Mouse (Mus musculus) gonadal fat pad, adult 2 months (tissue): ENCODE results near the gene Qser1. TPM values are rescaled to one million over a fixed set of nuclear protein-coding genes. Genes with fewer than 3 reads are reported as not detected.
"Not testable (repeated sequence)": the region's sequence is repeated elsewhere in the genome, so short reads cannot be mapped to it uniquely, and the experiment has no call there.

ENCODE experiments used
- DNase-seq: peaks from one replicate; pipeline ENCODE4 v3.0.0-alpha.2; 2012; ENCODE audit warnings: low read depth
- polyA plus RNA-seq: library from polyadenylated mRNA; depleted of rRNA; stranded (reverse); fragments of >200 nt; gene quantifications from 2 replicates; pipeline ENCODE4 v1.2.3, GENCODE M21; 2012; rRNA removed

Gene Qser1
- 5.1 and 5.9 TPM in 2 replicates for polyA plus RNA-seq

- no peak for DNase-seq
These were observed at the start of gene Qser1 for GRCm38 (mm10) chr2:104816371-104816827. Qser1 (minus strand) TSS chr2:104816760.

GRCm38 (mm10) chr2:104864176-104864860, 47.8 kb upstream of the Qser1 start:
- DNase-seq = peak; percentile 37

GRCm38 (mm10) chr2:104860426-104860825, 43.9 kb upstream of the Qser1 start:
- DNase-seq = no peak

- no peak for DNase-seq
These were observed 42.5 kb upstream of the Qser1 start for GRCm38 (mm10) chr2:104859060-104859459.

GRCm38 (mm10) chr2:104858083-104858482, 41.5 kb upstream of the Qser1 start:
- not testable (repeated sequence) for DNase-seq

- DNase-seq = no peak
These were observed 39.7 kb upstream of the Qser1 start for GRCm38 (mm10) chr2:104856218-104856617.

GRCm38 (mm10) chr2:104855732-104856131, 39.2 kb upstream of the Qser1 start:
- no peak for DNase-seq

GRCm38 (mm10) chr2:104854836-104855235, 38.3 kb upstream of the Qser1 start:
- DNase-seq = no peak

- no peak for DNase-seq
These were observed 36.0 kb upstream of the Qser1 start for GRCm38 (mm10) chr2:104852546-104852945.

- DNase-seq = no peak
These were observed 35.1 kb upstream of the Qser1 start for GRCm38 (mm10) chr2:104851686-104852085.

GRCm38 (mm10) chr2:104849991-104850359, 33.4 kb upstream of the Qser1 start:
- DNase-seq = no peak

GRCm38 (mm10) chr2:104849276-104849990, 32.9 kb upstream of the Qser1 start, which contains the start of gene Prrg4:
Prrg4 (minus strand) TSS chr2:104849876.
- peak; percentile 12 for DNase-seq

GRCm38 (mm10) chr2:104848235-104849161, 31.9 kb upstream of the Qser1 start:
- peak; percentile 31 for DNase-seq

- DNase-seq = peak; percentile 20
These were observed 31.1 kb upstream of the Qser1 start for GRCm38 (mm10) chr2:104847645-104848044.

- no peak for DNase-seq
These were observed 30.3 kb upstream of the Qser1 start for GRCm38 (mm10) chr2:104846638-104847414.

- no peak for DNase-seq
These were observed 26.0 kb upstream of the Qser1 start for GRCm38 (mm10) chr2:104842559-104842958.

- DNase-seq = peak; percentile 60
These were observed 25.2 kb upstream of the Qser1 start for GRCm38 (mm10) chr2:104841736-104842135.

GRCm38 (mm10) chr2:104840974-104841373, 24.4 kb upstream of the Qser1 start:
- no peak for DNase-seq

GRCm38 (mm10) chr2:104832486-104832885, 15.9 kb upstream of the Qser1 start:
- no peak for DNase-seq

GRCm38 (mm10) chr2:104826191-104826590, 9.6 kb upstream of the Qser1 start:
- no peak for DNase-seq

GRCm38 (mm10) chr2:104818763-104819162, 2.2 kb upstream of the Qser1 start:
- not testable (repeated sequence) for DNase-seq
